Comparison of ENCODE assay signal across 13 mouse cellular contexts in the genomic region with DNA sequence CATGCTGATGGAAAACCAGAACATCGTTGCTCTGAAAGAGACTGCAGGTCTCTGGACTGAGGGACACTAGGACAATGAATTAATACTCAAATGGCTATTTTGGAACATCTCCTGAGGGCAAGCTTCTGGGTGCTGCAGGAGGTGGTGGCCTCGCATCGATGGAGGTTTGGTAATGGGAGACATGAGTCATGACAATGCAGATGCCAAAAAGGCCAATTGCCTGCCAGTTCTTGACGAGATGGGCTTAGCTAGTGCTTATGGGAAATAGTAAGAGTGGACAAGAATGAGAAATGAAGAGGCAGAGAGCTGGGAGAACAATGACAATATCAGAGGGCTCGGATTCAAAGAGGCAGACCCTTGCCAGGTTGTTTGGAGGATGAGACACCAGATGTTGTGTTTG. TPM values are rescaled to one million over a fixed set of nuclear protein-coding genes. Genes with fewer than 3 reads are reported as not detected.
DNase-seq lines count a peak whose midpoint lies in the region; ATAC-seq lines count a peak whose summit lies in the region.
"Had no signal": no experiment of that assay in that cellular context is flagged by ENCODE, and none has a peak within 500 bp of the region (broad histone marks: within the 10 kb centered on the region; RNA-seq: fewer than 3 reads in every experiment).

No protein-coding gene starts in this region.

- peaks cover 31% of the 10 kb centered on the region for H3K4me1 ChIP-seq in kidney, embryonic 15.5 days
- peaks cover 9% of the 10 kb centered on the region for H3K4me1 ChIP-seq in kidney, embryonic 14.5 days (ENCODE audit: control insufficient read depth, insufficient read depth, low read length)
- H3K4me1 ChIP-seq in heart, embryonic 13.5 days, result peaks cover 35% of the 10 kb centered on the region
- H3K4me1 ChIP-seq in stomach, embryonic 14.5 days (ENCODE audit: control insufficient read depth, insufficient read depth, low read length), result peaks cover 26% of the 10 kb centered on the region
- H3K4me1 ChIP-seq in liver, embryonic 11.5 days (replicated peaks; ENCODE audit: control insufficient read depth, insufficient read depth, low read length), result no peaks in the 10 kb centered on the region; the same call in 1 of the 2 replicates
- H3K4me1 ChIP-seq: liver, embryonic 15.5 days had no signal

- no peaks in the 10 kb centered on the region for H3K9me3 ChIP-seq in kidney, embryonic 15.5 days (replicated peaks)
- H3K9me3 ChIP-seq in kidney, embryonic 14.5 days (ENCODE audit: control insufficient read depth, low read length), result no peaks in the 10 kb centered on the region
- no peaks in the 10 kb centered on the region for H3K9me3 ChIP-seq in heart, embryonic 13.5 days
- H3K9me3 ChIP-seq in stomach, embryonic 14.5 days (ENCODE audit: control insufficient read depth, low read depth, low read length), result no peaks in the 10 kb centered on the region
- H3K9me3 ChIP-seq in liver, embryonic 11.5 days (ENCODE audit: control insufficient read depth, low read length), result no peaks in the 10 kb centered on the region
- H3K9me3 ChIP-seq: liver, embryonic 15.5 days; midbrain, embryonic 15.5 days had no signal

- H3K27ac ChIP-seq in kidney, embryonic 15.5 days, result peak overlapping the region; percentile 45; the same call in 1 of the 2 replicates
- H3K27ac ChIP-seq in kidney, embryonic 14.5 days (ENCODE audit: low read depth, low read length), result no peak overlapping the region
- H3K27ac ChIP-seq in heart, embryonic 13.5 days (replicated peaks), result 0 out of 2 replicates have a peak overlapping the region, but pooled peaks have one; percentile 45
- peak overlapping the region; percentile 49; the same call in 1 of the 2 replicates for H3K27ac ChIP-seq in stomach, embryonic 14.5 days (ENCODE audit: low read length)
- no peak overlapping the region for H3K27ac ChIP-seq in liver, embryonic 11.5 days (ENCODE audit: low read depth, low read length)
- H3K27ac ChIP-seq: liver, embryonic 15.5 days; midbrain, embryonic 15.5 days had no signal

- 78% methylated on average over 5 of the region's 5 CpGs for WGBS in kidney, embryonic 15.5 days
- WGBS in kidney, embryonic 14.5 days, result 86% methylated on average over 5 of the region's 5 CpGs
- 62% methylated on average over 5 of the region's 5 CpGs for WGBS in heart, embryonic 13.5 days
- WGBS in stomach, embryonic 14.5 days, result 70% methylated on average over 5 of the region's 5 CpGs
- WGBS in liver, embryonic 11.5 days, result 60% methylated on average over 5 of the region's 5 CpGs

- DNase-seq in adrenal gland, postnatal 14 days, result peak; percentile 51
- no peak for DNase-seq in cerebellum, adult 11-12 months
- DNase-seq in liver, embryonic 11.5 days (ENCODE audit: low spot score), result no peak
- DNase-seq: thymus, postnatal 14 days had no signal

- H3K4me3 ChIP-seq in kidney, embryonic 15.5 days (replicated peaks), result no peak overlapping the region
- no peak overlapping the region for H3K4me3 ChIP-seq in kidney, embryonic 14.5 days (ENCODE audit: low read length)
- no peak overlapping the region for H3K4me3 ChIP-seq in heart, embryonic 13.5 days
- no peak overlapping the region for H3K4me3 ChIP-seq in stomach, embryonic 14.5 days (ENCODE audit: low read depth, low read length)
- no peak overlapping the region for H3K4me3 ChIP-seq in liver, embryonic 11.5 days (ENCODE audit: low read depth, low read length)
- H3K4me3 ChIP-seq: liver, embryonic 15.5 days; midbrain, embryonic 15.5 days had no signal

- no peaks in the 10 kb centered on the region for H3K36me3 ChIP-seq in kidney, embryonic 15.5 days
- no peaks in the 10 kb centered on the region for H3K36me3 ChIP-seq in kidney, embryonic 14.5 days (ENCODE audit: control insufficient read depth, insufficient read depth, low read length)
- H3K36me3 ChIP-seq in heart, embryonic 13.5 days, result no peaks in the 10 kb centered on the region
- H3K36me3 ChIP-seq in stomach, embryonic 14.5 days (ENCODE audit: control insufficient read depth, insufficient read depth, low read length), result no peaks in the 10 kb centered on the region
- no peaks in the 10 kb centered on the region for H3K36me3 ChIP-seq in liver, embryonic 11.5 days (ENCODE audit: control insufficient read depth, insufficient read depth, low read length)
- H3K36me3 ChIP-seq: liver, embryonic 15.5 days; midbrain, embryonic 15.5 days had no signal

- H3K4me2 ChIP-seq in kidney, embryonic 15.5 days, result no peak overlapping the region
- no peak overlapping the region for H3K4me2 ChIP-seq in kidney, embryonic 14.5 days (replicated peaks; ENCODE audit: low read depth, low read length)
- no peak overlapping the region for H3K4me2 ChIP-seq in heart, embryonic 13.5 days
- H3K4me2 ChIP-seq in stomach, embryonic 14.5 days (replicated peaks; ENCODE audit: low read depth, low read length), result no peak overlapping the region
- no peak overlapping the region for H3K4me2 ChIP-seq in liver, embryonic 11.5 days
- H3K4me2 ChIP-seq: liver, embryonic 15.5 days; midbrain, embryonic 15.5 days had no signal

- H3K27me3 ChIP-seq in kidney, embryonic 15.5 days, result no peaks in the 10 kb centered on the region
- H3K27me3 ChIP-seq in kidney, embryonic 14.5 days (ENCODE audit: control insufficient read depth, insufficient read depth, low read length), result no peaks in the 10 kb centered on the region
- no peaks in the 10 kb centered on the region; the same call in 1 of the 2 replicates for H3K27me3 ChIP-seq in heart, embryonic 13.5 days (replicated peaks)
- no peaks in the 10 kb centered on the region for H3K27me3 ChIP-seq in stomach, embryonic 14.5 days (ENCODE audit: control insufficient read depth, insufficient read depth, low read length)
- H3K27me3 ChIP-seq in liver, embryonic 11.5 days (replicated peaks; ENCODE audit: control insufficient read depth, insufficient read depth, low read length), result no peaks in the 10 kb centered on the region
- H3K27me3 ChIP-seq: liver, embryonic 15.5 days; midbrain, embryonic 15.5 days had no signal

- H3K9ac ChIP-seq in kidney, embryonic 15.5 days, result no peak overlapping the region
- H3K9ac ChIP-seq in kidney, embryonic 14.5 days (ENCODE audit: low read depth, low read length), result no peak overlapping the region
- no peak overlapping the region for H3K9ac ChIP-seq in heart, embryonic 13.5 days
- no peak overlapping the region for H3K9ac ChIP-seq in stomach, embryonic 14.5 days (replicated peaks; ENCODE audit: low read depth, low read length)
- no peak overlapping the region for H3K9ac ChIP-seq in liver, embryonic 11.5 days (ENCODE audit: low read depth, low read length)
- H3K9ac ChIP-seq: liver, embryonic 15.5 days; midbrain, embryonic 15.5 days had no signal

- ATAC-seq in kidney, embryonic 15.5 days (replicated peaks; ENCODE audit: low FRiP score), result no peak
- no peak for ATAC-seq in kidney, embryonic 14.5 days (ENCODE audit: low FRiP score, low TSS enrichment)
- no peak for ATAC-seq in heart, embryonic 13.5 days (ENCODE audit: extremely low read depth, insufficient number of reproducible peaks, low FRiP score, low TSS enrichment)
- ATAC-seq in stomach, embryonic 14.5 days (ENCODE audit: insufficient number of reproducible peaks, insufficient read depth, low FRiP score, low read depth), result no peak
- no peak for ATAC-seq in liver, embryonic 11.5 days (replicated peaks; ENCODE audit: low FRiP score)
- ATAC-seq: midbrain, embryonic 15.5 days had no signal

RNA-seq across cellular contexts. Expression of a gene that starts 38.0 kb away (rescaled TPM):
- polyA plus RNA-seq in kidney, embryonic 15.5 days (2015; fragmentation: Nextera tagmentation; extraction: Ambion mirVana), result not detected in 2 replicates
- not detected in 2 replicates for polyA plus RNA-seq in kidney, embryonic 14.5 days (2014; fragmentation: Nextera tagmentation; extraction: Ambion mirVana)
- not detected in 2 replicates for total RNA-seq in adrenal gland, postnatal 14 days (2021)
- polyA plus RNA-seq in heart, embryonic 13.5 days (2015; fragmentation: Nextera tagmentation; extraction: Ambion mirVana), result not detected in 2 replicates
- polyA plus RNA-seq in stomach, embryonic 14.5 days (2014; fragmentation: Nextera tagmentation; extraction: Ambion mirVana), result not detected in 2 replicates
- polyA plus RNA-seq in liver, embryonic 11.5 days (2014; fragmentation: Nextera tagmentation; extraction: Ambion mirVana), result not detected in 2 replicates
- total RNA-seq: granulocyte monocyte progenitor cell, adult 5-6 weeks; left cerebral cortex, postnatal 14 days had no signal
- polyA plus RNA-seq: liver, embryonic 15.5 days; midbrain, embryonic 15.5 days; neural tube, embryonic 14.5 days had no signal

Comparison
In these comparisons a context has a peak if more than half of its experiments do, and no peak if none do; other contexts are left out.
1. H3K27ac ChIP-seq: peak in kidney, embryonic 15.5 days (single experiment), heart, embryonic 13.5 days (single experiment) and stomach, embryonic 14.5 days (single experiment); none in kidney, embryonic 14.5 days (single experiment) and liver, embryonic 11.5 days (single experiment).